Comparison of ENCODE assay signal across 8 mouse cellular contexts in the genomic region with DNA sequence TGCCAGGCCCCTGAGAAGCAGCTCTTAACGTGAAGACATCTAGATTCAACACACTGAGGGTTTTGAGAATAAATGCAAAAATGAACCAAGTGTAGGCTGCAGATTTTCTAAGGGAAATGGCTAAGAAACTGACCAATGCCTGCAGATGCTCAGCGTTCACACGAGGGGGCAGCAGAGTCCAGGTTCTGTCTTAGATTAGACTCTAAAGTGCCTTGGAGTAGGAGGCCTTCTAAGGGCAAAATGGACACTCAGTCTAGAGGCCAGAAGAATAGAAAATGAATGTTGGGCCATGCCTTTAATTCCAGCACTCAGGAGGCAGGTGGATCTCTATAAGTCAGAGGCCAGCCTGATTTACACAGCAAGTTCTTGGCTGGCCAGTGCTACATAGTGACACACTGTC. TPM values are rescaled to one million over a fixed set of nuclear protein-coding genes. Genes with fewer than 3 reads are reported as not detected.
DNase-seq lines count a peak whose midpoint lies in the region; ATAC-seq and TF ChIP-seq lines count a peak whose summit lies in the region.
"Had no signal": no experiment of that assay in that cellular context is flagged by ENCODE, and none has a peak within 500 bp of the region (broad histone marks: within the 10 kb centered on the region; RNA-seq: fewer than 3 reads in every experiment).

No protein-coding gene starts in this region.

- peaks cover 29% of the 10 kb centered on the region for H3K27me3 ChIP-seq in liver, embryonic 12.5 days (replicated peaks)
- H3K27me3 ChIP-seq in MEL (ENCODE audit: control insufficient read depth in 1 of 2, insufficient read depth in 2 of 2, low read length in 2 of 2), result no peaks in the 10 kb centered on the region
- H3K27me3 ChIP-seq in midbrain, postnatal 0 days (ENCODE audit: insufficient read depth, low read length), result no peaks in the 10 kb centered on the region

- no peaks in the 10 kb centered on the region for H3K4me1 ChIP-seq in liver, embryonic 12.5 days
- H3K4me1 ChIP-seq in MEL (ENCODE audit: control insufficient read depth in 1 of 2, insufficient read depth in 2 of 2, low read length in 2 of 2), result no peaks in the 10 kb centered on the region
- H3K4me1 ChIP-seq in midbrain, postnatal 0 days (ENCODE audit: insufficient read depth, low read length), result no peaks in the 10 kb centered on the region

- H3K4me2 ChIP-seq in liver, embryonic 12.5 days, result no peak overlapping the region
- no peak overlapping the region for H3K4me2 ChIP-seq in midbrain, postnatal 0 days (ENCODE audit: low read depth, low read length, poor library complexity, severe bottlenecking)
- H3K4me2 ChIP-seq: heart, embryonic 13.5 days had no signal

- no peak overlapping the region for H3K9ac ChIP-seq in liver, embryonic 12.5 days
- H3K9ac ChIP-seq in MEL (ENCODE audit: control insufficient read depth, low read depth, low read length, poor library complexity, severe bottlenecking), result no peak overlapping the region
- H3K9ac ChIP-seq in midbrain, postnatal 0 days (replicated peaks; ENCODE audit: low read length, poor library complexity, severe bottlenecking), result no peak overlapping the region
- H3K9ac ChIP-seq: heart, embryonic 13.5 days had no signal

- ATAC-seq in liver, embryonic 12.5 days, result no peak
- peak; percentile 49; the same call in 1 of the 2 replicates for ATAC-seq in midbrain, postnatal 0 days (ENCODE audit: low FRiP score)

- 0% methylated on average over 3 of the region's 3 CpGs for WGBS in liver, embryonic 12.5 days (ENCODE audit: insufficient replicate concordance)
- WGBS in midbrain, postnatal 0 days, result 0% methylated on average over 3 of the region's 3 CpGs

- no peak for TF ChIP-seq POLR2A in MEL (IDR thresholded peaks at IDR 0.05; ENCODE audit: control insufficient read depth in 1 of 2, insufficient read depth in 1 of 2, low read depth in 1 of 2, low read length in 2 of 2, poor library complexity in 1 of 2)

- H3K27ac ChIP-seq in liver, embryonic 12.5 days, result no peak overlapping the region
- no peak overlapping the region for H3K27ac ChIP-seq in MEL (ENCODE audit: control insufficient read depth, low read depth, low read length)
- 0 out of 2 replicates have a peak overlapping the region, but pooled peaks have one; percentile 38 for H3K27ac ChIP-seq in midbrain, postnatal 0 days (ENCODE audit: low read depth, low read length)
- H3K27ac ChIP-seq: heart, embryonic 13.5 days had no signal

- TF ChIP-seq EP300 in MEL (IDR thresholded peaks at IDR 0.05; ENCODE audit: low read depth in 1 of 2, low read length in 2 of 2), result no peak

- no peaks in the 10 kb centered on the region for H3K36me3 ChIP-seq in liver, embryonic 12.5 days
- no peaks in the 10 kb centered on the region for H3K36me3 ChIP-seq in MEL (ENCODE audit: control insufficient read depth in 1 of 2, insufficient read depth in 2 of 2, low read length in 2 of 2)
- no peaks in the 10 kb centered on the region for H3K36me3 ChIP-seq in midbrain, postnatal 0 days (ENCODE audit: insufficient read depth, low read length)
- H3K36me3 ChIP-seq: heart, embryonic 13.5 days had no signal

- DNase-seq in liver, result peak; percentile 56
- peak; percentile 75 for DNase-seq in MEL (ENCODE audit: low read depth, low spot score)
- peak; percentile 42 for DNase-seq in c-Kit-positive CD71-negative TER-119-negative erythroid progenitor cells, embryonic 14.5 days (ENCODE audit: low read depth)
- peak; percentile 67 for DNase-seq in forelimb bud, embryonic 11.5 days (ENCODE audit: low read depth, low spot score)
- DNase-seq in layer of hippocampus, postnatal 36 days, result peak; percentile 34 to 55
- DNase-seq in midbrain, postnatal 0 days (ENCODE audit: low spot score), result peak; percentile 80

- peak; percentile 90 for TF ChIP-seq RAD21 in MEL (IDR thresholded peaks at IDR 0.05; ENCODE audit: low read depth, low read length)

- no peaks in the 10 kb centered on the region for H3K79me2 ChIP-seq in MEL (ENCODE audit: control insufficient read depth, insufficient read depth, low read length, poor library complexity)

- no peaks in the 10 kb centered on the region for H3K9me3 ChIP-seq in liver, embryonic 12.5 days (replicated peaks)
- H3K9me3 ChIP-seq in MEL (replicated peaks; ENCODE audit: insufficient read depth, low read length), result no peaks in the 10 kb centered on the region
- no peaks in the 10 kb centered on the region for H3K9me3 ChIP-seq in midbrain, postnatal 0 days (ENCODE audit: low read length)
- H3K9me3 ChIP-seq: heart, embryonic 13.5 days had no signal

- H3K4me3 ChIP-seq in liver, embryonic 12.5 days, result no peak overlapping the region
- H3K4me3 ChIP-seq in MEL (ENCODE audit: control insufficient read depth in 1 of 2, insufficient read depth in 1 of 2, low read depth in 2 of 2, low read length in 2 of 2), result no peak overlapping the region
- no peak overlapping the region for H3K4me3 ChIP-seq in midbrain, postnatal 0 days (ENCODE audit: low read depth, low read length)
- H3K4me3 ChIP-seq: heart, embryonic 13.5 days had no signal

- peak; percentile 77 to 88 (median 82) for TF ChIP-seq CTCF in MEL (IDR thresholded peaks at IDR 0.05 in 2 of 3, conservative IDR thresholded peaks at IDR 0.05 in 1 of 3; ENCODE audit: control insufficient read depth in 1 of 3, insufficient read depth in 1 of 3, low read depth in 2 of 3, low read length in 3 of 3, poor library complexity in 1 of 3, severe bottlenecking in 1 of 3)
- peak; percentile 95 for TF ChIP-seq CTCF in midbrain, postnatal 0 days (IDR thresholded peaks at IDR 0.05)

TF ChIP-seq in MEL, 35 proteins besides CTCF, POLR2A, EP300 and RAD21:
- peak; percentile 91 for TF ChIP-seq ZC3H11A (IDR thresholded peaks at IDR 0.05; ENCODE audit: low read depth, low read length)
- TF ChIP-seq SMC3 (IDR thresholded peaks at IDR 0.05; ENCODE audit: low read depth, low read length), result peak; percentile 91
- TF ChIP-seq E2F4 (IDR thresholded peaks at IDR 0.05; ENCODE audit: borderline replicate concordance, low read depth, low read length), result no peak

RNA-seq across cellular contexts. Expression of gene Trim56, which starts 15.5 kb away (rescaled TPM):
- polyA plus RNA-seq in liver, embryonic 12.5 days (2016; fragmentation: Nextera tagmentation; extraction: Ambion mirVana), result 8.6 and 10.3 TPM in 2 replicates
- 19.7 and 21.8 TPM in 2 replicates for total RNA-seq in MEL (2012; rRNA removed)
- 10 to 100 TPM; 22.8 to 75.8 TPM for polyA plus RNA-seq in MEL (2012; ENCODE audit: insufficient read depth in 1 of 2, insufficient read length in 2 of 2, low read depth in 1 of 2, low replicate concordance in 2 of 2, missing spikeins in 1 of 2)
- total RNA-seq in layer of hippocampus, postnatal 36 days (2021), result 1 to 10 TPM; 4.6 to 6.5 TPM
- 3.7 and 5.4 TPM in 2 replicates for total RNA-seq in midbrain, postnatal 0 days (2014; rRNA removed)
- polyA plus RNA-seq in midbrain, postnatal 0 days (2015; fragmentation: Nextera tagmentation; extraction: Ambion mirVana), result 1.2 and 1.4 TPM in 2 replicates

RNA-seq across cellular contexts. Expression of gene Muc3, which starts 17.6 kb away (rescaled TPM):
- not detected in 2 replicates for polyA plus RNA-seq in liver, embryonic 12.5 days (2016; fragmentation: Nextera tagmentation; extraction: Ambion mirVana)
- total RNA-seq in MEL (2012; rRNA removed), result not detected in 2 replicates
- not detected for polyA plus RNA-seq in MEL (2012; ENCODE audit: insufficient read depth in 1 of 2, insufficient read length in 2 of 2, low read depth in 1 of 2, low replicate concordance in 2 of 2, missing spikeins in 1 of 2)
- not detected for total RNA-seq in layer of hippocampus, postnatal 36 days (2021)
- total RNA-seq in midbrain, postnatal 0 days (2014; rRNA removed), result not detected in 2 replicates
- polyA plus RNA-seq in midbrain, postnatal 0 days (2015; fragmentation: Nextera tagmentation; extraction: Ambion mirVana), result not detected in 2 replicates

RNA-seq across cellular contexts. Expression of gene Serpine1, which starts 59.4 kb away (rescaled TPM):
- 0.19 TPM in 1 of 2 replicates, not detected in the other for polyA plus RNA-seq in liver, embryonic 12.5 days (2016; fragmentation: Nextera tagmentation; extraction: Ambion mirVana)
- 0.04 and 0.13 TPM in 2 replicates for total RNA-seq in MEL (2012; rRNA removed)
- under 1 TPM in 1 of 2 experiments, not detected in 1; 0.11 TPM for polyA plus RNA-seq in MEL (2012; ENCODE audit: insufficient read depth in 1 of 2, insufficient read length in 2 of 2, low read depth in 1 of 2, low replicate concordance in 2 of 2, missing spikeins in 1 of 2)
- total RNA-seq in layer of hippocampus, postnatal 36 days (2021), result under 1 TPM; 0.37 to 0.56 TPM
- total RNA-seq in midbrain, postnatal 0 days (2014; rRNA removed), result 3.3 and 3.7 TPM in 2 replicates
- 0.06 and 0.30 TPM in 2 replicates for polyA plus RNA-seq in midbrain, postnatal 0 days (2015; fragmentation: Nextera tagmentation; extraction: Ambion mirVana)
